Mouse (Mus musculus): ENCODE results near the gene Xirp1. TPM values are rescaled to one million over a fixed set of nuclear protein-coding genes. Genes with fewer than 3 reads are reported as not detected.

The Xirp1 gene
- polyA plus RNA-seq, 1 experiment from 2014 or later: not detected

Other genes with a start within 250 kb of the Xirp1 start
- gene Scn11a, start 198.1 kb downstream of the Xirp1 start, polyA plus RNA-seq (2014; fragmentation: Nextera tagmentation; extraction: Ambion mirVana): 0.04 and 0.06 TPM in 2 replicates
- gene Wdr48, start 128.7 kb downstream of the Xirp1 start, polyA plus RNA-seq (2014; fragmentation: Nextera tagmentation; extraction: Ambion mirVana): 41.8 and 58.4 TPM in 2 replicates
- 17.8 and 22.1 TPM in 2 replicates for gene Gorasp1, start 86.0 kb downstream of the Xirp1 start, polyA plus RNA-seq (2014; fragmentation: Nextera tagmentation; extraction: Ambion mirVana)
- gene Ttc21a, start 86.0 kb downstream of the Xirp1 start, polyA plus RNA-seq (2014; fragmentation: Nextera tagmentation; extraction: Ambion mirVana): 0.06 and 0.19 TPM in 2 replicates
- gene Csrnp1, start 38.9 kb downstream of the Xirp1 start, polyA plus RNA-seq (2014; fragmentation: Nextera tagmentation; extraction: Ambion mirVana): 1.9 and 3.9 TPM in 2 replicates
- gene Cx3cr1, start 46.3 kb upstream of the Xirp1 start, polyA plus RNA-seq (2014; fragmentation: Nextera tagmentation; extraction: Ambion mirVana): 3.0 and 7.4 TPM in 2 replicates
- not detected in 2 replicates for gene Ccr8, start 68.5 kb upstream of the Xirp1 start, polyA plus RNA-seq (2014; fragmentation: Nextera tagmentation; extraction: Ambion mirVana)
- 26.2 and 30.3 TPM in 2 replicates for gene Slc25a38, start 86.8 kb upstream of the Xirp1 start, polyA plus RNA-seq (2014; fragmentation: Nextera tagmentation; extraction: Ambion mirVana)
- gene Rpsa, start 104.1 kb upstream of the Xirp1 start, polyA plus RNA-seq (2014; fragmentation: Nextera tagmentation; extraction: Ambion mirVana): 2,066 and 2,566 TPM in 2 replicates
- gene Mobp, start 126.1 kb upstream of the Xirp1 start, polyA plus RNA-seq (2014; fragmentation: Nextera tagmentation; extraction: Ambion mirVana): not detected in 2 replicates